Mouse (Mus musculus): ENCODE measurements around the gene Foxn4. TPM values are rescaled to one million over a fixed set of nuclear protein-coding genes. Genes with fewer than 3 reads are reported as not detected.
A peak's percentile ranks its signal among the peaks of the same experiment; 100 is the strongest.

The Foxn4 gene
- polyA plus RNA-seq, 1 experiment from 2014 or later, result not detected

- Histone ChIP-seq H3K4me2 (no peak overlapping the region), H3K27ac (no peak overlapping the region), H3K4me1 (no peaks in the 10 kb centered on the region), H3K4me3 (replicated peaks) (no peak overlapping the region), H3K27me3 (replicated peaks) (no peaks in the 10 kb centered on the region), H3K9me3 (no peaks in the 10 kb centered on the region), H3K9ac (no peak overlapping the region), H3K36me3 (no peaks in the 10 kb centered on the region)
- ATAC-seq (ENCODE audit: insufficient read depth, low FRiP score, low read depth), result 0 out of 2 replicates have a peak, but pooled peaks have one; percentile 48
- 59% methylated on average over 10 of the region's 10 CpGs for WGBS
These were observed 60.4 kb downstream of the Foxn4 start for GRCm38 (mm10) chr5:114213183-114213582.

DNA sequence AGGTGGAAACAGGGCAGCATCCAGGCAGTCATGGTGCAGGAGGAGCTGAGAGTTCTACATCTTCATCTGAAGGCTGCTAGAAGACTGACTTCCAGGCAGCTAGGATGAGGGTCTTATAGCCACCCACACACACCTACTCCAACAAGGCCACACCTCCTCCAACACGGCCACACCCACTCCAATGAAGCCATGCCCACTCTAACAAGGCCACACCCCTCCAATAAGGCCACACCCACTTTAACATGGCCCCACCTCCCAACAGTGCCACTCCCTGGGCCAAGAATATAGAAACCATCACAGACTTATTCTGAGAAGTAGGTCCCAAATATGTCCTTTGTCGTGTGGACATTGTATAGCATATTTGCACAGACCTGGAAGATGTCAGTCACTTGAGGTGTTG, 67.4 kb downstream of the Foxn4 start:
- H3K9ac ChIP-seq, result no peak overlapping the region
- WGBS, result 68% methylated on average over 2 of the region's 2 CpGs
- H3K27ac ChIP-seq, result no peak overlapping the region
- H3K9me3 ChIP-seq, result no peaks in the 10 kb centered on the region
- H3K4me3 ChIP-seq (replicated peaks), result no peak overlapping the region
- no peaks in the 10 kb centered on the region for H3K4me1 ChIP-seq
- ATAC-seq (ENCODE audit: insufficient read depth, low FRiP score, low read depth), result no peak
- no peaks in the 10 kb centered on the region for H3K27me3 ChIP-seq (replicated peaks)
- H3K4me2 ChIP-seq, result no peak overlapping the region
- no peaks in the 10 kb centered on the region for H3K36me3 ChIP-seq

Other genes starting within 250 kb of the Foxn4 start
- 8.3 and 11.4 TPM in 2 replicates for gene Usp30, start 208.3 kb downstream of the Foxn4 start, polyA plus RNA-seq (2015; fragmentation: Nextera tagmentation; extraction: Ambion mirVana)
- 1.9 and 2.6 TPM in 2 replicates for gene Svop, start 182.2 kb downstream of the Foxn4 start, polyA plus RNA-seq (2015; fragmentation: Nextera tagmentation; extraction: Ambion mirVana)
- 9.3 and 13.3 TPM in 2 replicates for gene Alkbh2, start 145.6 kb downstream of the Foxn4 start, polyA plus RNA-seq (2015; fragmentation: Nextera tagmentation; extraction: Ambion mirVana)
- gene Ung, start 143.4 kb downstream of the Foxn4 start, polyA plus RNA-seq (2015; fragmentation: Nextera tagmentation; extraction: Ambion mirVana), result 42.9 and 46.7 TPM in 2 replicates
- gene Acacb, start 127.3 kb downstream of the Foxn4 start, polyA plus RNA-seq (2015; fragmentation: Nextera tagmentation; extraction: Ambion mirVana), result 2.1 and 2.2 TPM in 2 replicates
- gene Myo1h, start 15.4 kb upstream of the Foxn4 start, polyA plus RNA-seq (2015; fragmentation: Nextera tagmentation; extraction: Ambion mirVana), result 5.5 and 6.5 TPM in 2 replicates
- 122 and 124 TPM in 2 replicates for gene Kctd10, start 106.7 kb upstream of the Foxn4 start, polyA plus RNA-seq (2015; fragmentation: Nextera tagmentation; extraction: Ambion mirVana)
- 36.1 and 37.9 TPM in 2 replicates for gene Ube3b, start 106.8 kb upstream of the Foxn4 start, polyA plus RNA-seq (2015; fragmentation: Nextera tagmentation; extraction: Ambion mirVana)
- 28.8 and 29.8 TPM in 2 replicates for gene Mmab, start 170.3 kb upstream of the Foxn4 start, polyA plus RNA-seq (2015; fragmentation: Nextera tagmentation; extraction: Ambion mirVana)
- gene Mvk, start 170.5 kb upstream of the Foxn4 start, polyA plus RNA-seq (2015; fragmentation: Nextera tagmentation; extraction: Ambion mirVana), result 49.7 and 51.5 TPM in 2 replicates

Measured in stomach, embryonic 15.5 days (tissue).